ENCODE assay signal across 10 mouse cellular contexts in the genomic region with DNA sequence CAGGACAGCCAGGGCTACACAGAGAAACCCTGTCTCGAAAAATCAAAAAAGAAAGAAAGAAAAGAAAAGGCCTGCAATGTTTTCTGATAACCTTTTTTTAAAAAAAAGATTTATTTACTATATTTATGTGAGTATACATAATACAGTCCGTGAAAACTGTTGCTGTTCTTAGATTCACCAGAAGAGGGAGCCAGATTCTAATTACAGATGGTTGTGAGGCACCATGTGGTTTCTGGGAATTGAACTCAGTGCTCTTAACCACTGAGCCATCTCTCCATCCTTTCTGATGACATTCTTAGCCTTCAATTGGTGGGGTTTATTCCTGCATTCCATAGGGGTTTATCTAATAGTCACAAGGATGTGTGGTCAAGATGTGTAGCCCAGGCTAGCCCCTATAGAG. TPM values are rescaled to one million over a fixed set of nuclear protein-coding genes. Genes with fewer than 3 reads are reported as not detected.
DNase-seq lines count a peak whose midpoint lies in the region; ATAC-seq and TF ChIP-seq lines count a peak whose summit lies in the region.
"Had no signal": no experiment of that assay in that cellular context is flagged by ENCODE, and none has a peak within 500 bp of the region (broad histone marks: within the 10 kb centered on the region; RNA-seq: fewer than 3 reads in every experiment).

No protein-coding gene starts in this region.

- DNase-seq in heart, adult 2 months: no peak
- no peak for DNase-seq in heart, embryonic 10.5 days (ENCODE audit: low spot score)
- DNase-seq in midbrain, embryonic 11.5 days (ENCODE audit: low spot score, missing footprints): peak; percentile 93
- peak; percentile 74 for DNase-seq in lung, postnatal 25 days (ENCODE audit: low spot score)
- no peak for DNase-seq in urinary bladder, postnatal 10 days (ENCODE audit: low spot score)
- no peak for DNase-seq in hindbrain, embryonic 10.5 days (ENCODE audit: low spot score)

- TF ChIP-seq EP300 in heart, adult 2 months (IDR thresholded peaks at IDR 0.05; ENCODE audit: insufficient read depth, low read depth, low read length): no peak

- peak; percentile 96 for TF ChIP-seq CTCF in heart, adult 2 months (IDR thresholded peaks at IDR 0.05)

- H3K36me3 ChIP-seq in heart, adult 2 months (ENCODE audit: control insufficient read depth, insufficient read depth, low read length): no peaks in the 10 kb centered on the region
- no peaks in the 10 kb centered on the region for H3K36me3 ChIP-seq in heart, embryonic 10.5 days
- H3K36me3 ChIP-seq in midbrain, embryonic 11.5 days (ENCODE audit: control insufficient read depth, insufficient read depth, low read length): no peaks in the 10 kb centered on the region
- H3K36me3 ChIP-seq in midbrain, embryonic 16.5 days (ENCODE audit: control insufficient read depth, insufficient read depth, low read length): no peaks in the 10 kb centered on the region
- no peaks in the 10 kb centered on the region for H3K36me3 ChIP-seq in hindbrain, embryonic 10.5 days
- H3K36me3 ChIP-seq: midbrain, embryonic 12.5 days had no signal

- TF ChIP-seq POLR2A in heart, adult 2 months (IDR thresholded peaks at IDR 0.05; ENCODE audit: insufficient read depth, low read depth, low read length): no peak

- no peaks in the 10 kb centered on the region for H3K9me3 ChIP-seq in heart, embryonic 10.5 days
- no peaks in the 10 kb centered on the region for H3K9me3 ChIP-seq in midbrain, embryonic 11.5 days (ENCODE audit: control insufficient read depth, low read length)
- no peaks in the 10 kb centered on the region for H3K9me3 ChIP-seq in midbrain, embryonic 16.5 days (replicated peaks; ENCODE audit: control insufficient read depth, low read length, poor library complexity, severe bottlenecking)
- no peaks in the 10 kb centered on the region for H3K9me3 ChIP-seq in hindbrain, embryonic 10.5 days
- H3K9me3 ChIP-seq: midbrain, embryonic 12.5 days had no signal

- intact Hi-C loops in heart, adult 2 months (cut with DNase I): loop anchor here (1.0 to 2.0 kb wide), 2 partner anchors 91 to 194 kb away; partner anchors contain the start of genes Fbxo47 and Plxdc1

- no peak overlapping the region for H3K27ac ChIP-seq in heart, adult 2 months
- no peak overlapping the region for H3K27ac ChIP-seq in heart, embryonic 10.5 days
- no peak overlapping the region for H3K27ac ChIP-seq in midbrain, embryonic 11.5 days (ENCODE audit: low read depth, low read length)
- no peak overlapping the region for H3K27ac ChIP-seq in midbrain, embryonic 16.5 days (ENCODE audit: low read length)
- no peak overlapping the region for H3K27ac ChIP-seq in hindbrain, embryonic 10.5 days
- H3K27ac ChIP-seq: midbrain, embryonic 12.5 days had no signal

- no peaks in the 10 kb centered on the region for H3K4me1 ChIP-seq in heart, adult 2 months (ENCODE audit: control insufficient read depth, insufficient read depth, low read length)
- H3K4me1 ChIP-seq in heart, embryonic 10.5 days: peaks cover 6% of the 10 kb centered on the region; the same call in 1 of the 2 replicates
- H3K4me1 ChIP-seq in midbrain, embryonic 11.5 days (ENCODE audit: control insufficient read depth, insufficient read depth, low read length): no peaks in the 10 kb centered on the region
- H3K4me1 ChIP-seq in midbrain, embryonic 16.5 days (ENCODE audit: control insufficient read depth, insufficient read depth, low read length): no peaks in the 10 kb centered on the region
- peaks cover 6% of the 10 kb centered on the region for H3K4me1 ChIP-seq in hindbrain, embryonic 10.5 days (replicated peaks)
- H3K4me1 ChIP-seq: midbrain, embryonic 12.5 days had no signal

- WGBS in heart, adult 2 months: 10% methylated on average over 2 of the region's 2 CpGs
- WGBS in heart, embryonic 10.5 days: 6% methylated on average over 2 of the region's 2 CpGs
- 5% methylated on average over 2 of the region's 2 CpGs for WGBS in midbrain, embryonic 11.5 days
- WGBS in midbrain, embryonic 16.5 days: 8% methylated on average over 2 of the region's 2 CpGs
- 16% methylated on average over 2 of the region's 2 CpGs for WGBS in hindbrain, embryonic 10.5 days

- no peak overlapping the region for H3K4me2 ChIP-seq in midbrain, embryonic 11.5 days
- H3K4me2 ChIP-seq in midbrain, embryonic 16.5 days (ENCODE audit: low read length): no peak overlapping the region
- H3K4me2 ChIP-seq: midbrain, embryonic 12.5 days had no signal

- no peak overlapping the region for H3K4me3 ChIP-seq in heart, adult 2 months
- no peak overlapping the region for H3K4me3 ChIP-seq in heart, embryonic 10.5 days
- no peak overlapping the region for H3K4me3 ChIP-seq in midbrain, embryonic 11.5 days (ENCODE audit: low read depth, low read length)
- no peak overlapping the region for H3K4me3 ChIP-seq in midbrain, embryonic 16.5 days (ENCODE audit: low read depth, low read length)
- no peak overlapping the region for H3K4me3 ChIP-seq in hindbrain, embryonic 10.5 days
- H3K4me3 ChIP-seq: midbrain, embryonic 12.5 days had no signal

- ATAC-seq in midbrain, embryonic 11.5 days (ENCODE audit: low FRiP score): no peak
- ATAC-seq in midbrain, embryonic 16.5 days: no peak
- ATAC-seq in activated CD4-positive, CD25-positive, alpha-beta regulatory T cell, adult 4 months: peak; percentile 43

- H3K27me3 ChIP-seq in heart, adult 2 months (ENCODE audit: control insufficient read depth, insufficient read depth, low read length): no peaks in the 10 kb centered on the region
- H3K27me3 ChIP-seq in heart, embryonic 10.5 days (ENCODE audit: insufficient read depth, poor library complexity, severe bottlenecking): no peaks in the 10 kb centered on the region
- H3K27me3 ChIP-seq in midbrain, embryonic 11.5 days (ENCODE audit: control insufficient read depth, insufficient read depth, low read length): no peaks in the 10 kb centered on the region
- H3K27me3 ChIP-seq in midbrain, embryonic 16.5 days (ENCODE audit: control insufficient read depth, insufficient read depth, low read depth, low read length): no peaks in the 10 kb centered on the region
- no peaks in the 10 kb centered on the region for H3K27me3 ChIP-seq in hindbrain, embryonic 10.5 days (ENCODE audit: insufficient read depth, poor library complexity, severe bottlenecking)
- H3K27me3 ChIP-seq: midbrain, embryonic 12.5 days had no signal

- no peaks in the 10 kb centered on the region for H3K79me2 ChIP-seq in heart, adult 2 months (replicated peaks; ENCODE audit: control insufficient read depth, insufficient read depth, low read length)

- H3K9ac ChIP-seq in heart, adult 2 months (ENCODE audit: low read depth, low read length): no peak overlapping the region
- H3K9ac ChIP-seq in midbrain, embryonic 11.5 days (ENCODE audit: low read length): no peak overlapping the region
- H3K9ac ChIP-seq in midbrain, embryonic 16.5 days (ENCODE audit: low read depth, low read length): no peak overlapping the region
- H3K9ac ChIP-seq: midbrain, embryonic 12.5 days had no signal

RNA-seq across cellular contexts. Expression of gene Lasp1, which starts 5.6 kb away (rescaled TPM):
- 10 to 100 TPM; 28.2 to 31.6 TPM for total RNA-seq in heart, adult 2 months (2021)
- 31.1 and 38.5 TPM in 2 replicates for polyA plus RNA-seq in heart, adult 2 months (2012; rRNA removed)
- 50.8 and 65.1 TPM in 2 replicates for polyA plus RNA-seq in heart, embryonic 10.5 days (2016; fragmentation: Nextera tagmentation; extraction: Ambion mirVana)
- 52.6 and 59.2 TPM in 2 replicates for polyA plus RNA-seq in midbrain, embryonic 11.5 days (2014; fragmentation: Nextera tagmentation; extraction: Ambion mirVana)
- polyA plus RNA-seq in midbrain, embryonic 16.5 days (2015; fragmentation: Nextera tagmentation; extraction: Ambion mirVana): 194 and 202 TPM in 2 replicates
- 10 to 100 TPM; 44.4 to 52.4 TPM for polyA plus RNA-seq in activated CD4-positive, CD25-positive, alpha-beta regulatory T cell, adult 4 months (2017; shearing (Covaris generic))
- polyA plus RNA-seq in hindbrain, embryonic 10.5 days (2016; fragmentation: Nextera tagmentation; extraction: Ambion mirVana): 77.7 and 90.1 TPM in 2 replicates

RNA-seq across cellular contexts. Expression of gene Rpl23, which starts 10.9 kb away (rescaled TPM):
- 100 to 1,000 TPM; 509 to 574 TPM for total RNA-seq in heart, adult 2 months (2021)
- 103 and 140 TPM in 2 replicates for polyA plus RNA-seq in heart, adult 2 months (2012; rRNA removed)
- polyA plus RNA-seq in heart, embryonic 10.5 days (2016; fragmentation: Nextera tagmentation; extraction: Ambion mirVana): 387 and 414 TPM in 2 replicates
- 441 and 443 TPM in 2 replicates for polyA plus RNA-seq in midbrain, embryonic 11.5 days (2014; fragmentation: Nextera tagmentation; extraction: Ambion mirVana)
- polyA plus RNA-seq in midbrain, embryonic 16.5 days (2015; fragmentation: Nextera tagmentation; extraction: Ambion mirVana): 267 and 286 TPM in 2 replicates
- 1,000 to 10,000 TPM; 1,077 to 1,095 TPM for polyA plus RNA-seq in activated CD4-positive, CD25-positive, alpha-beta regulatory T cell, adult 4 months (2017; shearing (Covaris generic))
- polyA plus RNA-seq in hindbrain, embryonic 10.5 days (2016; fragmentation: Nextera tagmentation; extraction: Ambion mirVana): 381 and 439 TPM in 2 replicates

RNA-seq across cellular contexts. Expression of gene 1700001P01Rik, which starts 17.4 kb away (rescaled TPM):
- total RNA-seq in heart, adult 2 months (2021): not detected
- 0.20 TPM in 1 of 2 replicates, not detected in the other for polyA plus RNA-seq in heart, adult 2 months (2012; rRNA removed)
- 0.30 TPM in 1 of 2 replicates, not detected in the other for polyA plus RNA-seq in heart, embryonic 10.5 days (2016; fragmentation: Nextera tagmentation; extraction: Ambion mirVana)
- polyA plus RNA-seq in midbrain, embryonic 11.5 days (2014; fragmentation: Nextera tagmentation; extraction: Ambion mirVana): 0.47 and 0.78 TPM in 2 replicates
- polyA plus RNA-seq in midbrain, embryonic 16.5 days (2015; fragmentation: Nextera tagmentation; extraction: Ambion mirVana): 0.74 TPM in 1 of 2 replicates, not detected in the other
- under 1 TPM in 1 of 2 experiments, not detected in 1; 0.74 TPM for polyA plus RNA-seq in activated CD4-positive, CD25-positive, alpha-beta regulatory T cell, adult 4 months (2017; shearing (Covaris generic))
- 0.37 and 0.80 TPM in 2 replicates for polyA plus RNA-seq in hindbrain, embryonic 10.5 days (2016; fragmentation: Nextera tagmentation; extraction: Ambion mirVana)
- total RNA-seq: hematopoietic stem cell, adult 5-6 weeks had no signal

RNA-seq across cellular contexts. Expression of gene Cwc25, which starts 26.8 kb away (rescaled TPM):
- total RNA-seq in heart, adult 2 months (2021): 1 to 10 TPM; 7.6 to 7.9 TPM
- 6.0 and 8.7 TPM in 2 replicates for polyA plus RNA-seq in heart, adult 2 months (2012; rRNA removed)
- polyA plus RNA-seq in heart, embryonic 10.5 days (2016; fragmentation: Nextera tagmentation; extraction: Ambion mirVana): 11.6 and 17.0 TPM in 2 replicates
- 12.6 and 15.0 TPM in 2 replicates for polyA plus RNA-seq in midbrain, embryonic 11.5 days (2014; fragmentation: Nextera tagmentation; extraction: Ambion mirVana)
- 15.9 and 17.2 TPM in 2 replicates for polyA plus RNA-seq in midbrain, embryonic 16.5 days (2015; fragmentation: Nextera tagmentation; extraction: Ambion mirVana)
- 10 to 100 TPM; 21.3 to 22.8 TPM for polyA plus RNA-seq in activated CD4-positive, CD25-positive, alpha-beta regulatory T cell, adult 4 months (2017; shearing (Covaris generic))
- polyA plus RNA-seq in hindbrain, embryonic 10.5 days (2016; fragmentation: Nextera tagmentation; extraction: Ambion mirVana): 19.4 and 20.6 TPM in 2 replicates

RNA-seq across cellular contexts. Expression of gene B230217C12Rik, which starts 47.4 kb away (rescaled TPM):
- 1 to 10 TPM in 1 of 2 experiments, under 1 TPM in 1; 0.64 to 1.6 TPM for total RNA-seq in heart, adult 2 months (2021)
- 2.3 and 2.7 TPM in 2 replicates for polyA plus RNA-seq in heart, adult 2 months (2012; rRNA removed)
- polyA plus RNA-seq in heart, embryonic 10.5 days (2016; fragmentation: Nextera tagmentation; extraction: Ambion mirVana): 9.2 and 9.6 TPM in 2 replicates
- polyA plus RNA-seq in midbrain, embryonic 11.5 days (2014; fragmentation: Nextera tagmentation; extraction: Ambion mirVana): 14.7 and 17.3 TPM in 2 replicates
- polyA plus RNA-seq in midbrain, embryonic 16.5 days (2015; fragmentation: Nextera tagmentation; extraction: Ambion mirVana): 36.7 and 43.8 TPM in 2 replicates
- polyA plus RNA-seq in activated CD4-positive, CD25-positive, alpha-beta regulatory T cell, adult 4 months (2017; shearing (Covaris generic)): 1 to 10 TPM; 1.6 to 1.7 TPM
- 10.0 and 12.3 TPM in 2 replicates for polyA plus RNA-seq in hindbrain, embryonic 10.5 days (2016; fragmentation: Nextera tagmentation; extraction: Ambion mirVana)

Comparison
In these comparisons a context has a peak if more than half of its experiments do, and no peak if none do; other contexts are left out.
1. DNase-seq: peak in midbrain, embryonic 11.5 days (single experiment) and lung, postnatal 25 days (single experiment); none in heart, adult 2 months (0 of 2), heart, embryonic 10.5 days (single experiment), urinary bladder, postnatal 10 days (single experiment) and hindbrain, embryonic 10.5 days (single experiment).